Mouse (Mus musculus) cortical plate, adult 2 months (tissue): ENCODE data around the gene Spdye4c.

ENCODE experiments used
- CTCF ChIP-seq: fragments of 200-500 bp; IDR thresholded peaks from 2 replicates; pipeline ENCODE4 v1.5.1; 2011; ENCODE audit warnings: mild to moderate bottlenecking, control low read depth, low read length; ENCODE audit not compliant: insufficient read depth; ENCODE audit errors: extremely low read depth
- POLR2A ChIP-seq: fragments of 200-500 bp; IDR thresholded peaks from 2 replicates; pipeline ENCODE4 v1.6.1; 2011; ENCODE audit warnings: mild to moderate bottlenecking, low read length, control low read depth; ENCODE audit not compliant: insufficient read depth; ENCODE audit errors: extremely low read depth

DNA sequence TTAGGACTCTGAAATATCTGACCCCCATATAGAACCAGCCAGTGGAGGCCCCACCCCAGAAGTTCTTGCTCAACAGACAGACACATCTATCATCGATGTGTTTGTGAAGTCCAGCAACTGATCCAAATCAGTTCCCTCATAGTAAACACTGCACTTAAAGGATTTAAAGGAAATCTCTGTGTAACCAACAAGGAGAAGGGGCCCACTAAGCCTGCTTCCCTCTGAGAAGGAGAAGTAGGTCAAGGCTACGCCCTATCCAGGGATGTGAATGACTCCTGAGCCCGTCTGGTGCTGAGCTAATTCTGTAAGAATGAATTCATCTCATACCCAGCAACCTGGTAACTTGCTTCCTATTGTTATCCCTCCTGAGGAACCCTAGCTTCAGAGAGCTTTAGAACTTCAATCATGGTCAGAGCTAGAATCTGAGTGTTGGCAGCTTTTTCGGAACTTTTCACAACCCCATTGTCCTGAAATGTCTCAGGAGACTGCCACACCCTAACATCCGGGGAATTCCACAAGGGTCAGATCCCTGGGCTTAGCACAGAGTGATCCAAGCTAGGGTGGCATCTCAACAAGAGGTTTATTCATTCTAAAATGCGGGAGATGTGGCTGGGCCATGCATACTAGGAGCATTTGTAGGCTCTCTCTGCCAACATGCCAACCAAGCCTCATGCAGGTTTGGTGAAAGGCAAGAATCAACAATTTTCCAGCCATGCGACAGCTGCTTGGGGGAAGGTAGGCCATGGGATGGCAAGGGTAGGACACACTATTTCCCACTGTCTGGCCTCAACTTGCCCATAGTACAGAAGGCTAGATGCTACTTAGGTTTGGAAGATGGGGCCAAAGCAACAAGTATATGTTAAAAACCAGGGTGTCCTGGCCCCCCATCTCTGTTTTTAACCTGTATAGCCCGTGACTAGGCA lies 38.0 kb upstream of the Spdye4c start:
- TF ChIP-seq POLR2A (no peak), CTCF (no peak)
